Mouse (Mus musculus) natural killer cell, adult 2 months (primary cell): ENCODE data around the gene Kcnab1.
"Not testable (repeated sequence)": the region's sequence is repeated elsewhere in the genome, so short reads cannot be mapped to it uniquely, and the experiment has no call there.

Experiments used
- DNase-seq, 2 experiments: peaks; one replicate each; pipeline ENCODE4 v3.0.0; 2022; ENCODE audit warnings: low spot score in 2 of 2

Gene Kcnab1

GRCm38 (mm10) chr3:65365921-65366710 is 256.9 kb downstream of the Kcnab1 start:
- no peak for DNase-seq

- no peak for DNase-seq
Measured at GRCm38 (mm10) chr3:65367944-65368343, 258.8 kb downstream of the Kcnab1 start.

GRCm38 (mm10) chr3:65372552-65372951 is 263.4 kb downstream of the Kcnab1 start:
- DNase-seq, result no peak

- no peak for DNase-seq
Measured at GRCm38 (mm10) chr3:65373594-65374182, 264.5 kb downstream of the Kcnab1 start.

- no peak for DNase-seq
Measured at GRCm38 (mm10) chr3:65374729-65375128, 265.5 kb downstream of the Kcnab1 start.

GRCm38 (mm10) chr3:65378724-65379123 is 269.5 kb downstream of the Kcnab1 start:
- no peak for DNase-seq

- DNase-seq, result peak in 1 of 2 experiments; percentile 16
Measured at GRCm38 (mm10) chr3:65379884-65380539, 270.8 kb downstream of the Kcnab1 start.

- DNase-seq, result no peak
Measured at GRCm38 (mm10) chr3:65381094-65381493, 271.9 kb downstream of the Kcnab1 start.

- DNase-seq, result no peak
Measured at GRCm38 (mm10) chr3:65384431-65384830, 275.2 kb downstream of the Kcnab1 start.

- DNase-seq, result no peak
Measured at GRCm38 (mm10) chr3:65385771-65386170, 276.6 kb downstream of the Kcnab1 start.

- DNase-seq, result no peak
Measured at GRCm38 (mm10) chr3:65391222-65391783, 282.1 kb downstream of the Kcnab1 start.

- peak in 1 of 2 experiments; percentile 1 for DNase-seq
Measured at GRCm38 (mm10) chr3:65391784-65392420, 282.7 kb downstream of the Kcnab1 start.

GRCm38 (mm10) chr3:65392421-65392817 is 283.2 kb downstream of the Kcnab1 start, which contains the start of gene Ssr3:
Gene Ssr3 (minus strand): TSS chr3:65392623.
- DNase-seq, result peak; percentile 87 to 89

- not testable (repeated sequence) for DNase-seq
Measured at GRCm38 (mm10) chr3:65395111-65395510, 285.9 kb downstream of the Kcnab1 start.

- DNase-seq, result no peak
Measured at GRCm38 (mm10) chr3:65396835-65397504, 287.8 kb downstream of the Kcnab1 start.

- DNase-seq, result no peak
Measured at GRCm38 (mm10) chr3:65397566-65397965, 288.4 kb downstream of the Kcnab1 start.

GRCm38 (mm10) chr3:65405781-65406180 is 296.6 kb downstream of the Kcnab1 start:
- DNase-seq, result no peak

GRCm38 (mm10) chr3:65407891-65408290 is 298.7 kb downstream of the Kcnab1 start:
- DNase-seq, result no peak

- no peak for DNase-seq
Measured at GRCm38 (mm10) chr3:65416571-65416970, 307.4 kb downstream of the Kcnab1 start.

GRCm38 (mm10) chr3:65417913-65418594 is 308.9 kb downstream of the Kcnab1 start:
- no peak for DNase-seq

- no peak for DNase-seq
Measured at GRCm38 (mm10) chr3:65419706-65420105, 310.5 kb downstream of the Kcnab1 start.
